Comparison of ENCODE assay signal across 8 mouse cellular contexts in the genomic region with DNA sequence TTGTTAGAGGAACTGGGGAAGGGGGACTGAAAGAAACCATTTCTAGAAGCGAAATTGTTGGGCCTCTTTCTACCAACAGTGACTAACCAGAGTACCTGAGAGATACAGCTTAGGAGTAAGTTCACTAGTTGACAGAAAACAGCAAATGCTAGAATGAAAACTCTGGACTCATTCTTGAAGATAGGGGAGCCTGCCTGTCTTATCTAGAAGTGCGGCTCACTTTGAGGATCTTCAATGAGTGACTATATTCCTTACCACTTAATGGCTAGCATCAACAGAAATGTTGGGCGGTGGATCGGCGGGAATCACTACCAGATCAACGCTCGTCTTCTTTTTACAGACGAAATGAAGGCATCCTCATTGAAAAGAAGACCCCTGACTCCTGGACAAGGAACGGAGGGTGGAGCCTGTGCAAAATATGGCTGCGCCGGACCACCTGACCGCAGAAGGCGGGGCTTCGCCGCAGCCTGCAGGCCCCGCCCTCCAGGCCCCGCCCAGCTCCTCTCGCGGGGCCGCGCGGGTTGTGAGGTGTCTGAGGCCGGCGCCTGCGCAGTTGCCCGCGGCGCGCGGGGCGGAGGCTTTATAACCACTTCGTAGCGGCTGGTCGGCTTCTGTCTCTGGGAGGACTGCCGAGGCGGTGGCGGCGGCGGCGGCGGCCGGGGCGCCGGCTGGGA. TPM values are rescaled to one million over a fixed set of nuclear protein-coding genes. Genes with fewer than 3 reads are reported as not detected.
DNase-seq lines count a peak whose midpoint lies in the region; ATAC-seq and TF ChIP-seq lines count a peak whose summit lies in the region.

No protein-coding gene starts in this region.

- H3K4me3 ChIP-seq in E14TG2a.4 (replicated peaks; ENCODE audit: low read length) = peak overlapping the region; percentile 93
- peak overlapping the region; percentile 92 for H3K4me3 ChIP-seq in forebrain, embryonic 13.5 days
- peak overlapping the region; percentile 96 for H3K4me3 ChIP-seq in neural tube, embryonic 15.5 days (replicated peaks)

- peak; percentile 97 for ATAC-seq in forebrain, embryonic 13.5 days
- peak; percentile 95 for ATAC-seq in neural tube, embryonic 15.5 days (ENCODE audit: low FRiP score)

- intact Hi-C loops in heart, postnatal 14 days (cut with DNase I) = loop anchor here (1.0 to 10.0 kb wide), 3 partner anchors 33 to 313 kb away; no protein-coding TSS in a partner anchor

- 4% methylated on average over 43 of the region's 44 CpGs for WGBS in forebrain, embryonic 13.5 days
- WGBS in neural tube, embryonic 15.5 days = 4% methylated on average over 41 of the region's 44 CpGs

- peak overlapping the region; percentile 98 for H3K4me2 ChIP-seq in forebrain, embryonic 13.5 days
- H3K4me2 ChIP-seq in neural tube, embryonic 15.5 days = peak overlapping the region; percentile 96

- H3K9me3 ChIP-seq in E14TG2a.4 (ENCODE audit: low read length) = peaks cover 24% of the 10 kb centered on the region
- no peaks in the 10 kb centered on the region for H3K9me3 ChIP-seq in forebrain, embryonic 13.5 days (replicated peaks)
- no peaks in the 10 kb centered on the region for H3K9me3 ChIP-seq in neural tube, embryonic 15.5 days (replicated peaks)

- H3K9ac ChIP-seq in forebrain, embryonic 13.5 days = peak overlapping the region; percentile 95
- H3K9ac ChIP-seq in neural tube, embryonic 15.5 days (replicated peaks) = peak overlapping the region; percentile 92

- no peak for TF ChIP-seq CTCF in E14TG2a.4 (conservative IDR thresholded peaks at IDR 0.05; ENCODE audit: low read length)

- peak overlapping the region; percentile 94 for H3K27ac ChIP-seq in forebrain, embryonic 13.5 days
- H3K27ac ChIP-seq in neural tube, embryonic 15.5 days (replicated peaks) = peak overlapping the region; percentile 94

- peaks cover 47% of the 10 kb centered on the region for H3K4me1 ChIP-seq in E14TG2a.4 (replicated peaks; ENCODE audit: low read depth, low read length)
- H3K4me1 ChIP-seq in forebrain, embryonic 13.5 days = peaks cover 18% of the 10 kb centered on the region
- peaks cover 27% of the 10 kb centered on the region for H3K4me1 ChIP-seq in neural tube, embryonic 15.5 days

- H3K27me3 ChIP-seq in E14TG2a.4 (ENCODE audit: insufficient read depth, low read length) = no peaks in the 10 kb centered on the region
- 0 out of 2 replicates have a peak, but pooled peaks cover 4% of the 10 kb centered on the region for H3K27me3 ChIP-seq in forebrain, embryonic 13.5 days
- no peaks in the 10 kb centered on the region for H3K27me3 ChIP-seq in neural tube, embryonic 15.5 days (replicated peaks)

- peaks cover 42% of the 10 kb centered on the region for H3K36me3 ChIP-seq in E14TG2a.4 (ENCODE audit: insufficient read depth, low read length)
- no peaks in the 10 kb centered on the region for H3K36me3 ChIP-seq in forebrain, embryonic 13.5 days (ENCODE audit: poor library complexity, severe bottlenecking)
- H3K36me3 ChIP-seq in neural tube, embryonic 15.5 days = no peaks in the 10 kb centered on the region

- DNase-seq in c-Kit-positive CD71-positive TER-119-positive erythroid progenitor cells, embryonic 14.5 days (ENCODE audit: low spot score) = peak; percentile 91
- DNase-seq in heart, postnatal 14 days = peak; percentile 99
- DNase-seq in layer of hippocampus, adult 11-12 months (ENCODE audit: low spot score) = peak; percentile 97
- DNase-seq in lung, adult 18-20 months = peak; percentile 96 to 97
- peak; percentile 96 for DNase-seq in testis, postnatal 14 days (ENCODE audit: low spot score)

RNA-seq across cellular contexts. Expression of a gene that starts 0.4 kb away (rescaled TPM):
- polyA plus RNA-seq in forebrain, embryonic 13.5 days (2015; fragmentation: Nextera tagmentation; extraction: Ambion mirVana) = 12.9 and 15.2 TPM in 2 replicates
- total RNA-seq in heart, postnatal 14 days (2021) = 10 to 100 TPM; 19.5 to 19.6 TPM
- polyA plus RNA-seq in neural tube, embryonic 15.5 days (2015; fragmentation: Nextera tagmentation; extraction: Ambion mirVana) = 29.9 and 34.5 TPM in 2 replicates

RNA-seq across cellular contexts. Expression of a gene that starts 47.7 kb away (rescaled TPM):
- polyA plus RNA-seq in forebrain, embryonic 13.5 days (2015; fragmentation: Nextera tagmentation; extraction: Ambion mirVana) = not detected in 2 replicates
- total RNA-seq in heart, postnatal 14 days (2021) = not detected
- 3.3 TPM in 1 of 2 replicates, not detected in the other for polyA plus RNA-seq in neural tube, embryonic 15.5 days (2015; fragmentation: Nextera tagmentation; extraction: Ambion mirVana)

Comparison
In these comparisons a context has a peak if more than half of its experiments do, and no peak if none do; other contexts are left out.
1. Peak in every context shown above with its lines: DNase-seq, ATAC-seq, H3K4me3 ChIP-seq and H3K27ac ChIP-seq.